Mouse (Mus musculus) myocyte (in vitro differentiated cells): ENCODE measurements around the gene Obscn. TPM values are rescaled to one million over a fixed set of nuclear protein-coding genes. Genes with fewer than 3 reads are reported as not detected.

Source experiments
- H3K27me3 ChIP-seq: one replicate; pipeline ENCODE4 v1.6.1; 2011; ENCODE audit not compliant: control insufficient read depth, insufficient read depth, insufficient read length
- H3K36me3 ChIP-seq: one replicate; pipeline ENCODE4 v1.6.1; 2011; ENCODE audit not compliant: control insufficient read depth, insufficient read depth
- H3K4me2 ChIP-seq: one replicate; pipeline ENCODE4 v1.6.1; 2011; ENCODE audit warnings: low read depth, control low read depth
- H3K4me3 ChIP-seq: one replicate; pipeline ENCODE4 v1.5.1; 2011; ENCODE audit warnings: mild to moderate bottlenecking, control low read depth, moderate library complexity
- H3K79me2 ChIP-seq: one replicate; pipeline ENCODE4 v1.6.1; 2011; ENCODE audit not compliant: control insufficient read depth, insufficient read depth
- H3ac ChIP-seq: one replicate; pipeline ENCODE4 v1.6.1; 2011; ENCODE audit not compliant: control insufficient read depth, insufficient read length
- CEBPB ChIP-seq: IDR thresholded peaks from 2 replicates; pipeline ENCODE4 v1.6.1; 2011; ENCODE audit warnings: mild to moderate bottlenecking, moderate library complexity; ENCODE audit not compliant: poor library complexity, insufficient read depth, severe bottlenecking
- E2F4 ChIP-seq: IDR thresholded peaks from one replicate; pipeline ENCODE4 v1.6.1; 2011; ENCODE audit warnings: mild to moderate bottlenecking, control low read depth, moderate library complexity; ENCODE audit not compliant: insufficient read depth
- MAX ChIP-seq: IDR thresholded peaks from one replicate; pipeline ENCODE4 v1.6.1; 2011; ENCODE audit warnings: low read depth, mild to moderate bottlenecking, control low read depth
- MYOD1 ChIP-seq, 3 experiments: IDR thresholded peaks; one replicate each; pipeline ENCODE4 v1.6.1; 2011; ENCODE audit warnings: control low read depth in 2 of 3, low read depth in 2 of 3, mild to moderate bottlenecking in 2 of 3, moderate library complexity in 1 of 3; ENCODE audit not compliant: insufficient read length in 2 of 3, control insufficient read depth in 1 of 3
- MYOG ChIP-seq, 3 experiments: IDR thresholded peaks; one replicate each; pipeline ENCODE4 v1.6.1; 2011; ENCODE audit warnings: control low read depth in 2 of 3, low read depth in 2 of 3, mild to moderate bottlenecking in 2 of 3; ENCODE audit not compliant: insufficient read length in 2 of 3, control insufficient read depth in 1 of 3, insufficient read depth in 1 of 3
- POLR2A ChIP-seq: IDR thresholded peaks from one replicate; pipeline ENCODE4 v1.6.1; 2011; ENCODE audit warnings: low read depth, mild to moderate bottlenecking, control low read depth, moderate library complexity; ENCODE audit not compliant: insufficient read length
- POLR2AphosphoS2 ChIP-seq: IDR thresholded peaks from one replicate; pipeline ENCODE4 v1.6.1; 2011; ENCODE audit warnings: low read depth, control low read depth; ENCODE audit not compliant: insufficient read length
- REST ChIP-seq: IDR thresholded peaks from one replicate; pipeline ENCODE4 v1.6.1; 2011; ENCODE audit warnings: mild to moderate bottlenecking, control low read depth, moderate library complexity; ENCODE audit not compliant: insufficient read depth, insufficient read length
- SRF ChIP-seq: IDR thresholded peaks from one replicate; pipeline ENCODE4 v1.6.1; 2011; ENCODE audit warnings: low read depth; ENCODE audit not compliant: control insufficient read depth, insufficient read length
- TCF12 ChIP-seq: IDR thresholded peaks from one replicate; pipeline ENCODE4 v1.6.1; 2011; ENCODE audit warnings: mild to moderate bottlenecking, control low read depth; ENCODE audit not compliant: poor library complexity, insufficient read depth, severe bottlenecking
- TCF3 ChIP-seq: IDR thresholded peaks from one replicate; pipeline ENCODE4 v1.6.1; 2011; ENCODE audit warnings: low read depth, control low read depth; ENCODE audit not compliant: insufficient read length
- USF1 ChIP-seq: IDR thresholded peaks from one replicate; pipeline ENCODE4 v1.6.1; 2011; ENCODE audit warnings: low read depth, mild to moderate bottlenecking, control low read depth, moderate library complexity
- polyA plus RNA-seq: library from polyadenylated mRNA; unstranded; fragments of >200 nt; fragmentation: generic; extraction: Trizol; gene quantifications from one replicate; pipeline ENCODE4 v1.2.1, GENCODE M21; 2012; ENCODE audit warnings: missing spikeins

Gene Obscn
- polyA plus RNA-seq, 1 experiment, result 25.0 TPM

GRCm38 (mm10) chr11:58995061-58995806, 141.0 kb downstream of the Obscn start:
- TF ChIP-seq TCF12 (no peak), MYOG (IDR thresholded peaks at IDR 0.05; ENCODE audit: control insufficient read depth in 1 of 3, insufficient read depth in 1 of 3, insufficient read length in 2 of 3, low read depth in 2 of 3) (no peak), USF1 (no peak), REST (no peak), SRF (no peak), POLR2AphosphoS2 (no peak), TCF3 (no peak)
- Histone ChIP-seq H3K79me2 (no peaks in the 10 kb centered on the region), H3K27me3 (peaks cover 23% of the 10 kb centered on the region), H3ac (no peak overlapping the region), H3K36me3 (no peaks in the 10 kb centered on the region), H3K4me3 (no peak overlapping the region), H3K4me2 (no peak overlapping the region)

GRCm38 (mm10) chr11:58994337-58994826, 141.8 kb downstream of the Obscn start:
- Histone ChIP-seq H3K27me3 (peaks cover 17% of the 10 kb centered on the region), H3K4me3 (no peak overlapping the region)

GRCm38 (mm10) chr11:58993091-58993670, 143.0 kb downstream of the Obscn start:
- no peak overlapping the region for H3K4me3 ChIP-seq
- no peak for TF ChIP-seq USF1
- TF ChIP-seq MYOG (IDR thresholded peaks at IDR 0.05; ENCODE audit: control insufficient read depth in 1 of 3, insufficient read depth in 1 of 3, insufficient read length in 2 of 3, low read depth in 2 of 3), result no peak
- TF ChIP-seq REST, result no peak
- TF ChIP-seq POLR2AphosphoS2, result peak; percentile 17
- peaks cover 16% of the 10 kb centered on the region for H3K27me3 ChIP-seq
- peaks cover 5% of the 10 kb centered on the region for H3K36me3 ChIP-seq
- no peaks in the 10 kb centered on the region for H3K79me2 ChIP-seq
- H3ac ChIP-seq, result no peak overlapping the region
- no peak overlapping the region for H3K4me2 ChIP-seq

More at GRCm38 (mm10) chr11:58994337-58994826, 141.8 kb downstream of the Obscn start:
- H3K36me3 ChIP-seq, result no peaks in the 10 kb centered on the region
- H3ac ChIP-seq, result no peak overlapping the region
- H3K79me2 ChIP-seq, result no peaks in the 10 kb centered on the region
- no peak overlapping the region for H3K4me2 ChIP-seq
- TF ChIP-seq POLR2AphosphoS2 (peak; percentile 40), POLR2A (no peak)

- Histone ChIP-seq H3K4me2 (no peak overlapping the region), H3K79me2 (no peaks in the 10 kb centered on the region), H3ac (no peak overlapping the region), H3K36me3 (peaks cover 9% of the 10 kb centered on the region), H3K4me3 (no peak overlapping the region), H3K27me3 (peaks cover 9% of the 10 kb centered on the region)
- TF ChIP-seq REST (no peak), POLR2AphosphoS2 (peak; percentile 69)
Measured at GRCm38 (mm10) chr11:58991911-58992310, 144.3 kb downstream of the Obscn start.

- no peak overlapping the region for H3K4me2 ChIP-seq
- TF ChIP-seq TCF3, result no peak
- no peak for TF ChIP-seq MAX
- no peak for TF ChIP-seq MYOG (IDR thresholded peaks at IDR 0.05; ENCODE audit: control insufficient read depth in 1 of 3, insufficient read depth in 1 of 3, insufficient read length in 2 of 3, low read depth in 2 of 3)
- H3K79me2 ChIP-seq, result no peaks in the 10 kb centered on the region
- H3K4me3 ChIP-seq, result no peak overlapping the region
- H3K27me3 ChIP-seq, result peaks cover 9% of the 10 kb centered on the region
- H3K36me3 ChIP-seq, result peaks cover 9% of the 10 kb centered on the region
- no peak overlapping the region for H3ac ChIP-seq
Measured at GRCm38 (mm10) chr11:58990794-58991193, 145.4 kb downstream of the Obscn start.

GRCm38 (mm10) chr11:58990141-58990540, 146.1 kb downstream of the Obscn start:
- H3K79me2 ChIP-seq, result no peaks in the 10 kb centered on the region
- peaks cover 9% of the 10 kb centered on the region for H3K36me3 ChIP-seq
- no peak overlapping the region for H3K4me2 ChIP-seq
- H3K27me3 ChIP-seq, result peaks cover 3% of the 10 kb centered on the region
- TF ChIP-seq CEBPB, result no peak
- no peak for TF ChIP-seq TCF3
- no peak for TF ChIP-seq MYOD1 (IDR thresholded peaks at IDR 0.05; ENCODE audit: control insufficient read depth in 1 of 3, insufficient read length in 2 of 3, low read depth in 2 of 3)
- TF ChIP-seq USF1, result no peak
- no peak for TF ChIP-seq REST
- no peak for TF ChIP-seq TCF12
- TF ChIP-seq E2F4, result no peak
- TF ChIP-seq POLR2AphosphoS2, result no peak
- no peak for TF ChIP-seq MAX
- no peak for TF ChIP-seq MYOG (IDR thresholded peaks at IDR 0.05; ENCODE audit: control insufficient read depth in 1 of 3, insufficient read depth in 1 of 3, insufficient read length in 2 of 3, low read depth in 2 of 3)
- no peak for TF ChIP-seq POLR2A
- no peak for TF ChIP-seq SRF
- no peak overlapping the region for H3K4me3 ChIP-seq
- H3ac ChIP-seq, result no peak overlapping the region
